Mouse (Mus musculus): ENCODE data around the gene Chn1. TPM values are rescaled to one million over a fixed set of nuclear protein-coding genes. Genes with fewer than 3 reads are reported as not detected.

Chn1 gene
- polyA plus RNA-seq, 1 experiment from 2014 or later: 14.4 TPM

DNA sequence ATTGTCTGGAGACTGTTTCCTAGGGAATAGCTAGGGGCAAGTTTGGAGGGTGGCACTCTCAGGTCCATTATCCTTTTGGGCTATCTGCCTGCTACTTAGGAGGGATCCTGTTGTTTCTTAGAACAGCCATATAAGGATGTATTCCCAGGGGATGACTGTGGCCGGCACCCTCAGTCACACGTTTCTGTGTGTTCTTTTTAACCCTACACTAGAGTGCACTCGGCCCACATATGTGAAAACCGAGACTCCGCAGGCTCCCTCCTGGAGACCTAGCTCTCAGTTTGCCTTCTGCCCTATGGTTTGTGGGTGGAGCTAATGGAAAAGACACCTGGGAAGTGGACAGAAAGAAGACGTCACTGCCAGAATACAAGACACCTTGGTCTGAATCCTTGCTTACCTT lies 183.9 kb downstream of the Chn1 start:
- peaks cover 68% of the 10 kb centered on the region for H3K4me1 ChIP-seq (replicated peaks)
- no peak overlapping the region; the same call in 1 of the 2 replicates for H3K4me2 ChIP-seq
- 48% methylated on average over 6 of the region's 6 CpGs for WGBS
- no peaks in the 10 kb centered on the region for H3K36me3 ChIP-seq
- H3K9me3 ChIP-seq (replicated peaks): no peaks in the 10 kb centered on the region
- ATAC-seq (ENCODE audit: insufficient number of reproducible peaks, low FRiP score): no peak
- H3K9ac ChIP-seq: no peak overlapping the region
- H3K27ac ChIP-seq (ENCODE audit: poor library complexity, severe bottlenecking): no peak overlapping the region
- H3K4me3 ChIP-seq: no peak overlapping the region
- H3K27me3 ChIP-seq (replicated peaks): no peaks in the 10 kb centered on the region

DNA sequence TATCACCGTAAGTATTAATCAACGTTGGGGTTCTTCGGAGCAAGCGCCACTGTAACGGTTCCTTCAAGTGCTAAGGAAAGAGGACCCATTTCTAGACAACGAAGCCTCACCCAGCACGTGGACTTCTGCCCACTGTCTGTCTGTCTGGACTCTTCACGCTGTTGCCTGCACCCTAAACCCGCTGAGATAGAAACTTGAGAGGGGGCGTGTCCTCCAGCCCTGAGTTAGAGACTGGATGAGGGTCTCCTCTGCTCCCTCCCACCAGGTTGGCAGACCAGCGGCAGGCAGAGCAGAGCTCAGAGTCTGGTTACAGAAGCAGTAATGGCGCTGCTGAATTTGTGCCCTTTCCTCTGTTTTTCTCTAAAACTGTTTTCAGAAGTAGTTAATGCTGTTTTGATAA lies 185.0 kb downstream of the Chn1 start:
- peak; percentile 36; the same call in 1 of the 2 replicates for ATAC-seq (ENCODE audit: insufficient number of reproducible peaks, low FRiP score)
- H3K27ac ChIP-seq (ENCODE audit: poor library complexity, severe bottlenecking): no peak overlapping the region

DNA sequence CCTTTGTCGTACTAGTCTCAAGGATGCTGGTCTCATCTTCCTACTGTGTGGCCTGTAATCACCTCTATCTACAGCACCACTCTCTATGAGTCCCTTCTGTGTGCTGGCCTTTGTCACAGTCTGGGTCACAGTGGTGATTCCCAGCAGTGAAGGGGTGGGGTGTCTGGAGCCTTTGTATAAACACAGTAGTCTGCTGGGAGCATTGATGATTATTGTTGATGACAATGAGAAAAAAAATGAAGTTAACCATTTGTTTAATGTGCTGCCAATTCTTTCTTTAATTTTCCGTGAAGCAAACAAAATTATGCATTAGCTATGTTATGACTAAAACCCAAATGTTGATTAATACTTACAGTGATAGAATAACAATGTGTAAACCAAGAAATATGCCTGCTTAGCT lies 186.2 kb downstream of the Chn1 start:
- Histone ChIP-seq H3K9me3 (replicated peaks) (no peaks in the 10 kb centered on the region), H3K27me3 (replicated peaks) (no peaks in the 10 kb centered on the region), H3K27ac (ENCODE audit: poor library complexity, severe bottlenecking) (no peak overlapping the region), H3K9ac (no peak overlapping the region), H3K4me3 (no peak overlapping the region), H3K4me2 (no peak overlapping the region), H3K4me1 (replicated peaks) (peaks cover 65% of the 10 kb centered on the region), H3K36me3 (no peaks in the 10 kb centered on the region)
- no peak for ATAC-seq (ENCODE audit: insufficient number of reproducible peaks, low FRiP score)
- 48% methylated on average over 2 of the region's 2 CpGs for WGBS

More for the DNA sequence above, 185.0 kb downstream of the Chn1 start:
- no peaks in the 10 kb centered on the region for H3K27me3 ChIP-seq (replicated peaks)
- WGBS: 8% methylated on average over 12 of the region's 12 CpGs
- H3K4me1 ChIP-seq (replicated peaks): peaks cover 72% of the 10 kb centered on the region
- H3K4me2 ChIP-seq: peak overlapping the region; percentile 66
- no peaks in the 10 kb centered on the region for H3K36me3 ChIP-seq
- 0 out of 2 replicates have a peak overlapping the region, but pooled peaks have one; percentile 32 for H3K9ac ChIP-seq
- peak overlapping the region; percentile 34 for H3K4me3 ChIP-seq
- no peaks in the 10 kb centered on the region for H3K9me3 ChIP-seq (replicated peaks)

DNA sequence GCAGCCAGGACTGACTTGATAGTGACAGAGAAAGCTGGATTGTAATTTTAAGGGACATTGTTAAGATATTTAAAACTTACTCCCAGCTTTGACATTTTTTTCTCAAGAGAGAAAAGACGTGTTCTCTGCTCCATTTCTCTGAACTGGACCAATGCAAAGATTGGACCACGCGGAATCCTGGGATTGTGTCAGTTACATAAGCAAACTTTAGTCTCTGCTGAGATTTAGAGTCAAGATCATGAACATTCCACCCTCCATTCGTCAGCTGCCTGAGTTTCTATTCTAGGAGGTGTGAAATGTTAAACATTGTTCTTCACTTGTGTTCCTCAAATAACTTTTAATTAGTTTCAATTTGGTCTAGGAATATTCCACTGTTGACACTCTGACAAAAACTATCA lies 188.0 kb downstream of the Chn1 start:
- Histone ChIP-seq H3K4me3 (no peak overlapping the region), H3K4me1 (replicated peaks) (peaks cover 49% of the 10 kb centered on the region), H3K9me3 (replicated peaks) (no peaks in the 10 kb centered on the region), H3K27ac (ENCODE audit: poor library complexity, severe bottlenecking) (peak overlapping the region; percentile 84), H3K9ac (no peak overlapping the region), H3K36me3 (no peaks in the 10 kb centered on the region), H3K4me2 (peak overlapping the region; percentile 48), H3K27me3 (replicated peaks) (no peaks in the 10 kb centered on the region)
- WGBS: 27% methylated on average over 4 of the region's 4 CpGs
- ATAC-seq (ENCODE audit: insufficient number of reproducible peaks, low FRiP score): no peak

DNA sequence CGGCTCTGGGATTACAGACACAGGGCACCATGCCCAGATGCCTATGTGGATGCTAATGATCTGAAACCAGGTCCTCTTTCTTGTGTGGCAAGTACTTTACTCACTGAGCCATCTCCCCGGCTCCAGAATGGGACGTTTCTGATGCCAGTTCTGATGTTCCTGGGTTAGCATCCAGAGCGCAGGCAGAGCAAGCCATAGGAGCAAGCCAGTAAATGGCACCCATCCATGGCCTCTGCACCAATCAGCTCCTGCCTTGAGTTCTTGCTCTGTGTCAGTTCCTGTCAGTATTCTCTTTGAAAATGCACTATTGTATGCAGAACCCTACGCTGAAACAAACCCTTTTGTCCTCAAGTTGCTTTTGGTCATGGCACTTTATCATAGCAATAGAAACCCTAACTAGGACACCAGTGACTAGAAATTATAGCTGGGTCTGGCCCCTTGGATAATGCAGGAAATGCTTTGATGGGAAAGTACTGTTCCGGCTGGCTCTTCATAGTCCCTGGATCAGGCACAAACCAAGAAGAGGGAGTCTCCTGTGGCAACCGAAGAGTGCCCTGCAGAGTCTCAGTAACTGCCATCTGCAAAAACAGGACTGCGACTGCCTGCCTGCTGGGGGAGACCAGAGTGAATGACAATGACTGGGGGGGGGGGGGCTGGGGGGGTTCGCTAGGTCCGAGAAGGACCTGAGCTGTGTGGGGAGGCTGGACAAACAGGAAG lies 188.6 kb downstream of the Chn1 start:
- no peak overlapping the region for H3K4me3 ChIP-seq
- WGBS: 45% methylated on average over 10 of the region's 10 CpGs
- H3K4me1 ChIP-seq (replicated peaks): peaks cover 44% of the 10 kb centered on the region
- no peak for ATAC-seq (ENCODE audit: insufficient number of reproducible peaks, low FRiP score)
- H3K4me2 ChIP-seq: peak overlapping the region; percentile 48
- H3K9ac ChIP-seq: no peak overlapping the region
- peak overlapping the region; percentile 84 for H3K27ac ChIP-seq (ENCODE audit: poor library complexity, severe bottlenecking)
- no peaks in the 10 kb centered on the region for H3K9me3 ChIP-seq (replicated peaks)
- no peaks in the 10 kb centered on the region for H3K27me3 ChIP-seq (replicated peaks)
- no peaks in the 10 kb centered on the region for H3K36me3 ChIP-seq

DNA sequence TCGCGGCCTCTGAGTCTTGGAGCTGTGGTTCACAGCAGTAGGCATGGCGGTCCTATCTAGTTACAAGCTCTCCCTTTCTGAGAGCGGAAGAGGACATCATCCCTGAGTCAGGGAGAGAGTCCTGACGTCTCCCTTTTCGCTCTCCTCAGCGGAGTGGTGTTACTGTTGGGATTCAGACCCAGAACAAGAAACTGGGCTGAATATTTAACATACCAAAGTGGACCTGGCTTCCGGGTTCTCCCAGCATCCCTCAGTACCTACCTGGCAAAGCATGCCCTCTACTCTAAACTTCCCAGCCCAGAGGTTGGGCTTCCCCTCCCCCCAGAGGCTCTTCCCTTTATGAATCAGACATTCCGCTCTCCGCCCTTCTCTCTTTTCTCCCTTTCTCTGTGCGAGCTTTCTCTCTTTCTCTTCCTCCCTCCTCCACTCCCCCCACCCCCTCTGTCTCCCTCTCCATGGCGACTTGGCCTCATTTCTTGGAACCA lies 189.8 kb downstream of the Chn1 start:
- H3K4me2 ChIP-seq: peak overlapping the region; percentile 71
- no peak overlapping the region for H3K27ac ChIP-seq (ENCODE audit: poor library complexity, severe bottlenecking)
- peak; percentile 19; the same call in 1 of the 2 replicates for ATAC-seq (ENCODE audit: insufficient number of reproducible peaks, low FRiP score)
- no peaks in the 10 kb centered on the region for H3K36me3 ChIP-seq
- no peaks in the 10 kb centered on the region for H3K27me3 ChIP-seq (replicated peaks)
- H3K9ac ChIP-seq: peak overlapping the region; percentile 44
- WGBS: 16% methylated on average over 12 of the region's 12 CpGs
- peak overlapping the region; percentile 45 for H3K4me3 ChIP-seq
- H3K4me1 ChIP-seq (replicated peaks): peaks cover 37% of the 10 kb centered on the region
- no peaks in the 10 kb centered on the region for H3K9me3 ChIP-seq (replicated peaks)

DNA sequence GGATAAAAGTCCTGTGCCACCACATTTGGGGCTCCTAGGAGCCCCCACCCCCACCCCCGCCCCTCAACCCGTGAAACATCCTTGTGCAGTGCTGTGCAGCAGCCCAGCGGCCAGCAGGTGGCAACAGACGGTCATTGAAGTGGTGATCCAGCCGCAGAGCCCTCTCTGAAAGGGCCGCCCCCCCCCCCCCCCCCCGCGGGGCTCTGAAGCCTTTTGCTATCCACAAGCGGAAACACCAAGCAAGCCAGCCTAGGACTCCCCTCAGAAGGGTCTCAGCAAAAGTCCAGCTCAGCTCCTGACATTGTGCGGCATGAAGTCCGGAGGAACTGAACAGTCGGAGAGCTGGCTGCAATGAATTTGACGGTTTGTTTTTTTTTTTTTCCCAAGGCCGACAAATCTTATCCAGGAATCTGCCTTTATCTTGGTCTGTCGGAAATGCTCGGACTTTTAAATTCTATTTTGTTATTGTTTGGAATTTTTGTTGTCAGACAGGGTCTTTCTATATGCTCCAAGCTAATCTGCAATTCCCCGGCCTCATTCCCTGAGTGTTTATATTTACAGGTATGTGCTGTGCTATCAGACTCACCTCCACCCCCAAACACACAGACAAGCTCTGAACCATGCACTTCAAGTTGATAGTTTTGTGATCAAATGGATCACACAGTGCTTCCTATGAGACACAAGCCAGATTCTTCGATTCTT lies 190.3 kb downstream of the Chn1 start:
- no peaks in the 10 kb centered on the region for H3K27me3 ChIP-seq (replicated peaks)
- H3K36me3 ChIP-seq: no peaks in the 10 kb centered on the region
- H3K4me2 ChIP-seq: peak overlapping the region; percentile 71
- peak; percentile 69 for ATAC-seq (ENCODE audit: insufficient number of reproducible peaks, low FRiP score)
- H3K4me3 ChIP-seq: peak overlapping the region; percentile 45
- no peak overlapping the region for H3K27ac ChIP-seq (ENCODE audit: poor library complexity, severe bottlenecking)
- peaks cover 34% of the 10 kb centered on the region for H3K4me1 ChIP-seq (replicated peaks)
- H3K9me3 ChIP-seq (replicated peaks): no peaks in the 10 kb centered on the region
- WGBS: 2% methylated on average over 18 of the region's 18 CpGs
- H3K9ac ChIP-seq: peak overlapping the region; percentile 44

DNA sequence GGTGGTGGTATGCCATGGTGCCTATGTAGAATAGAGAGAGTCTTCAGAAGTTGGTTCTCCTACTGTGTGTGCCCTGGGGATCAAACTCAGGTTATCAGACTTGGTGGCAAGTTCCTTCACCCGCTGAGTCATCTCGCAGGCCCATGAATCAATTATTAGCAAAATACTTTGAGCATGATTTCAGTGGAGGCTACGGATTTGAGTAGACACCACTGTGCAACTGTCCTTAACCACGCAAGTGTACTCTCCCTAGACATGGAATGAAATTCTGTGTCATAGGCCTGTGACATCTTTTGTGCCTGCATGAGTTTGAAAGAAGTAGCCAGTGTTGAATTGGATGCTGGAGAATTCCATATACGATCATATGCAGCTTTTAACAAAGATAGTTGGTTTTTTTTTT lies 194.4 kb downstream of the Chn1 start:
- H3K27me3 ChIP-seq (replicated peaks): no peaks in the 10 kb centered on the region
- H3K27ac ChIP-seq (ENCODE audit: poor library complexity, severe bottlenecking): no peak overlapping the region
- WGBS: 85% methylated on average over 5 of the region's 5 CpGs
- H3K9me3 ChIP-seq (replicated peaks): no peaks in the 10 kb centered on the region
- H3K36me3 ChIP-seq: no peaks in the 10 kb centered on the region
- no peak overlapping the region for H3K4me3 ChIP-seq
- no peak overlapping the region for H3K9ac ChIP-seq
- no peak overlapping the region for H3K4me2 ChIP-seq
- no peak for ATAC-seq (ENCODE audit: insufficient number of reproducible peaks, low FRiP score)
- H3K4me1 ChIP-seq (replicated peaks): peaks cover 7% of the 10 kb centered on the region

DNA sequence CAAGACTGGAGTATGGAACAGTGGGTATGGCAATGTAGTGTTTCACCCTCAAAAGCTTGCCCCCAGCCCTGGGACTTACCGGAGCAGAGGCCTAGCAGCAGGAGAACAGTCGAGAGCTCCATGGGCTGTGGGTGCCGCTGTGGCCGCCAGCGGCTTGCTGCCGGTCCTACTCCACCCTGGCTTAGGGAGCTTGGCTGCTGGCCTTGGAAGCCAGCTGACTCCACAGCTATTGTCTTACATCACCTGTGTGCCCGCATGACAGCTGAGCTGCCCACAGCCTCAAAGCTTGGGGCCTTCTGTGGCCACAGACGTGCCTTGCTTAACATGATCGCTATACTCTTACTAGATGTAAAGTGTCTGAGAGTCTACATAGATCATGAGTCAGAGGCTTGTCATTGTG lies 195.0 kb downstream of the Chn1 start, which contains the start of gene Chrna1:
Gene Chrna1 (minus strand): TSS at position 173 of the 400 bp plus-strand sequence.
- ATAC-seq (ENCODE audit: insufficient number of reproducible peaks, low FRiP score): no peak
- Histone ChIP-seq H3K4me3 (no peak within 1 kb of the TSS), H3K9me3 (replicated peaks) (no peaks in the 10 kb centered on the region), H3K4me1 (replicated peaks) (peaks cover 2% of the 10 kb centered on the region), H3K36me3 (no peaks in the 10 kb centered on the region), H3K9ac (no peak within 1 kb of the TSS), H3K4me2 (no peak within 1 kb of the TSS), H3K27ac (ENCODE audit: poor library complexity, severe bottlenecking) (no peak within 1 kb of the TSS), H3K27me3 (replicated peaks) (no peaks in the 10 kb centered on the region)
- WGBS: 84% methylated on average over 9 of the region's 9 CpGs

DNA sequence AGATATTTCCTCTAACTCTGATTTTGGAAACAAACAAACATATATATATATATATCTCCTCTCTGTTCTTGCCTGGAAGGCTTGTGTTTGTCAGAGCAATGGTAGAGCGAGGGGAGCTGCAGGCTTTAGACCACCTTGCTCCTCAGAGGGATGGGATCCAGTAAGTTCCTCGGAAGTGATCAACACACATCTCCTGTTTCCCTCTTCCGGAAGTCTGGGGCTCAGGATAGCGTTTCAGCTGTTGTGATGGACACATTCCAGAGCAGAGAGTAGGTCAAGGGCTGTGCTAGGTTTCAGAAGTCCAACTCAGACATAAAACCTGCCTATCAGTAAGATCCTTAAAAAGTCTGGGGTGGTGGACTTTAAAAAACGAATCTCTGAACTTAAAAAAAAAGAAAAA lies 196.0 kb downstream of the Chn1 start:
- no peak for ATAC-seq (ENCODE audit: insufficient number of reproducible peaks, low FRiP score)
- H3K9me3 ChIP-seq (replicated peaks): no peaks in the 10 kb centered on the region
- no peaks in the 10 kb centered on the region for H3K4me1 ChIP-seq (replicated peaks)
- H3K27ac ChIP-seq (ENCODE audit: poor library complexity, severe bottlenecking): no peak overlapping the region
- H3K4me2 ChIP-seq: no peak overlapping the region
- no peak overlapping the region for H3K9ac ChIP-seq
- WGBS: 27% methylated on average over 5 of the region's 5 CpGs
- no peak overlapping the region for H3K4me3 ChIP-seq
- H3K27me3 ChIP-seq (replicated peaks): no peaks in the 10 kb centered on the region
- no peaks in the 10 kb centered on the region for H3K36me3 ChIP-seq

DNA sequence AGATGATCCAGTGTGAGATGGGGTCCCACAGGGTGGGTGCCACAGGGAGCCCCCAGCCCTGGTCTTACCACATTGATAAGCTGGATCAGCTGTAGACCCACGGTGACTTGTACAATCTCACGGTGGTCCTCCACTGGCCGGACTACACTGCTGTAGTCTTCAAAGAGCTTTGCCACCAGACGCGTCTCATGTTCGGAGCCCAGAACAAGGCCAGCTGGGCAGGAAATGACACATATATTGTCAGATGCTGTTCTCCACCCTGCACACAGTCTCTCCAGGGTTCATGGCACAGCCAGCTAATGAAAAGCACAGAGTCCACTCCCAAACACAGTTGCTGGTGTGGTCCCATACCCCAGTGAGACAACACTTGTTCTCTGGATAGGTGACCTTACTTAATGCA lies 200.7 kb downstream of the Chn1 start:
- no peak overlapping the region for H3K4me2 ChIP-seq
- no peaks in the 10 kb centered on the region for H3K36me3 ChIP-seq
- no peak overlapping the region for H3K27ac ChIP-seq (ENCODE audit: poor library complexity, severe bottlenecking)
- H3K9me3 ChIP-seq (replicated peaks): no peaks in the 10 kb centered on the region
- H3K4me1 ChIP-seq (replicated peaks): no peaks in the 10 kb centered on the region
- H3K4me3 ChIP-seq: no peak overlapping the region
- no peak overlapping the region for H3K9ac ChIP-seq
- 70% methylated on average over 6 of the region's 6 CpGs for WGBS
- H3K27me3 ChIP-seq (replicated peaks): peaks cover 4% of the 10 kb centered on the region; the same call in 1 of the 2 replicates
- no peak for ATAC-seq (ENCODE audit: insufficient number of reproducible peaks, low FRiP score)
